Mouse (Mus musculus) left cerebral cortex, postnatal 25 days (tissue): ENCODE measurements at regions not wholly inside any gene's neighbourhood (a gene's known extent, or its start where the extent isn't known, plus 50 kb on each side); places are given as distances from the start of the nearest gene placed in this dataset.

Experiments used
- microRNA-seq, 2 experiments: library from miRNA; unstranded; fragments of <30 nt; microRNA quantifications; one replicate each; pipeline ENCODE4 v1.2.0; 2022

Small RNAs in the stretch of these regions (microRNA-seq; reads per million reads assigned to microRNA genes)
- gene Gm23243: 0 reads per million in 2 experiments
